9 mouse cellular contexts compared by ENCODE assay signal in genomic region chr7:128534984-128535491, GRCm38 (mm10). TPM values are rescaled to one million over a fixed set of nuclear protein-coding genes. Genes with fewer than 3 reads are reported as not detected.
DNase-seq lines count a peak whose midpoint lies in the region; ATAC-seq and TF ChIP-seq lines count a peak whose summit lies in the region.
"Had no signal": no experiment of that assay in that cellular context is flagged by ENCODE, and none has a peak within 500 bp of the region (broad histone marks: within the 10 kb centered on the region; RNA-seq: fewer than 3 reads in every experiment).

No protein-coding gene starts in this region.

- H3K9me3 ChIP-seq in liver, embryonic 11.5 days (ENCODE audit: control insufficient read depth, low read length), result no peaks in the 10 kb centered on the region
- H3K9me3 ChIP-seq in liver, embryonic 12.5 days (replicated peaks), result no peaks in the 10 kb centered on the region
- no peaks in the 10 kb centered on the region for H3K9me3 ChIP-seq in forebrain, embryonic 11.5 days (ENCODE audit: control insufficient read depth, low read length)
- no peaks in the 10 kb centered on the region for H3K9me3 ChIP-seq in limb, embryonic 14.5 days (ENCODE audit: control insufficient read depth, low read length)

- H3K27me3 ChIP-seq in liver, embryonic 11.5 days (replicated peaks; ENCODE audit: control insufficient read depth, insufficient read depth, low read length), result no peaks in the 10 kb centered on the region
- H3K27me3 ChIP-seq in liver, embryonic 12.5 days (replicated peaks), result no peaks in the 10 kb centered on the region
- no peaks in the 10 kb centered on the region for H3K27me3 ChIP-seq in forebrain, embryonic 11.5 days (ENCODE audit: control insufficient read depth, insufficient read depth, low read length)
- H3K27me3 ChIP-seq in limb, embryonic 14.5 days (ENCODE audit: control insufficient read depth, insufficient read depth, low read length), result no peaks in the 10 kb centered on the region

- no peak for TF ChIP-seq POLR2A in limb, embryonic 14.5 days (IDR thresholded peaks at IDR 0.05; ENCODE audit: borderline replicate concordance, extremely low read depth, insufficient read depth, insufficient read length)

- 65% methylated on average over 5 of the region's 5 CpGs for WGBS in liver, embryonic 11.5 days
- 42% methylated on average over 5 of the region's 5 CpGs for WGBS in liver, embryonic 12.5 days (ENCODE audit: insufficient replicate concordance)
- 23% methylated on average over 5 of the region's 5 CpGs for WGBS in forebrain, embryonic 11.5 days
- WGBS in limb, embryonic 14.5 days, result 68% methylated on average over 5 of the region's 5 CpGs

- H3K4me2 ChIP-seq in liver, embryonic 11.5 days, result peak overlapping the region; percentile 22; the same call in 1 of the 2 replicates
- no peak overlapping the region for H3K4me2 ChIP-seq in liver, embryonic 12.5 days
- H3K4me2 ChIP-seq in forebrain, embryonic 11.5 days (ENCODE audit: low read depth, low read length, severe bottlenecking), result no peak overlapping the region
- no peak overlapping the region for H3K4me2 ChIP-seq in limb, embryonic 14.5 days (replicated peaks; ENCODE audit: low read depth, low read length, severe bottlenecking)

- peaks cover 72% of the 10 kb centered on the region for H3K4me1 ChIP-seq in liver, embryonic 11.5 days (replicated peaks; ENCODE audit: control insufficient read depth, insufficient read depth, low read length)
- peaks cover 93% of the 10 kb centered on the region for H3K4me1 ChIP-seq in liver, embryonic 12.5 days
- peaks cover 32% of the 10 kb centered on the region; the same call in 1 of the 2 replicates for H3K4me1 ChIP-seq in forebrain, embryonic 11.5 days (replicated peaks; ENCODE audit: control insufficient read depth, insufficient read depth, low read length)
- peaks cover 51% of the 10 kb centered on the region for H3K4me1 ChIP-seq in limb, embryonic 14.5 days (ENCODE audit: control insufficient read depth, insufficient read depth, low read length)

- no peak overlapping the region for H3K4me3 ChIP-seq in liver, embryonic 11.5 days (ENCODE audit: low read depth, low read length)
- H3K4me3 ChIP-seq in liver, embryonic 12.5 days, result no peak overlapping the region
- no peak overlapping the region for H3K4me3 ChIP-seq in forebrain, embryonic 11.5 days (ENCODE audit: low read depth, low read length)
- no peak overlapping the region for H3K4me3 ChIP-seq in limb, embryonic 14.5 days (replicated peaks; ENCODE audit: low read length)
- H3K4me3 ChIP-seq: erythroblast, embryonic 14.5 days had no signal

- peaks cover under 1% of the 10 kb centered on the region; the same call in 1 of the 2 replicates for H3K36me3 ChIP-seq in liver, embryonic 11.5 days (ENCODE audit: control insufficient read depth, insufficient read depth, low read length)
- H3K36me3 ChIP-seq in liver, embryonic 12.5 days, result peaks cover 6% of the 10 kb centered on the region
- H3K36me3 ChIP-seq in forebrain, embryonic 11.5 days (ENCODE audit: control insufficient read depth, insufficient read depth, low read length), result no peaks in the 10 kb centered on the region
- H3K36me3 ChIP-seq in limb, embryonic 14.5 days (ENCODE audit: control insufficient read depth, insufficient read depth, low read length), result 0 out of 2 replicates have a peak, but pooled peaks cover 1% of the 10 kb centered on the region

- no peak for DNase-seq in liver, embryonic 11.5 days (ENCODE audit: low spot score)
- peak; percentile 57 for DNase-seq in forebrain, embryonic 11.5 days (ENCODE audit: low spot score)
- peak; percentile 50 for DNase-seq in limb, embryonic 14.5 days (ENCODE audit: low spot score)
- DNase-seq in retina, postnatal 1 day, result peak; percentile 81
- no peak for DNase-seq in cerebellum, postnatal 36 days
- no peak for DNase-seq in kidney, adult 18-20 months
- no peak for DNase-seq in spleen, postnatal 10 days (ENCODE audit: low spot score in 2 of 2)

- H3K9ac ChIP-seq in liver, embryonic 11.5 days (ENCODE audit: low read depth, low read length), result no peak overlapping the region
- H3K9ac ChIP-seq in liver, embryonic 12.5 days, result no peak overlapping the region
- no peak overlapping the region; the same call in 1 of the 2 replicates for H3K9ac ChIP-seq in forebrain, embryonic 11.5 days (ENCODE audit: low read length)
- no peak overlapping the region for H3K9ac ChIP-seq in limb, embryonic 14.5 days (ENCODE audit: low read depth, low read length, severe bottlenecking)

- no peak for ATAC-seq in liver, embryonic 11.5 days (replicated peaks; ENCODE audit: low FRiP score)
- no peak for ATAC-seq in liver, embryonic 12.5 days
- no peak for ATAC-seq in forebrain, embryonic 11.5 days (replicated peaks; ENCODE audit: low FRiP score)
- ATAC-seq in limb, embryonic 14.5 days (ENCODE audit: low FRiP score, low read depth), result no peak

- H3K27ac ChIP-seq in liver, embryonic 11.5 days (ENCODE audit: low read depth, low read length), result no peak overlapping the region; the same call in 1 of the 2 replicates
- no peak overlapping the region for H3K27ac ChIP-seq in liver, embryonic 12.5 days
- H3K27ac ChIP-seq in forebrain, embryonic 11.5 days (ENCODE audit: low read depth, low read length), result peak overlapping the region; percentile 53; the same call in 1 of the 2 replicates
- peak overlapping the region; percentile 49; the same call in 1 of the 2 replicates for H3K27ac ChIP-seq in limb, embryonic 14.5 days (replicated peaks; ENCODE audit: low read depth, low read length)

RNA-seq across cellular contexts. Expression of gene Bag3, which starts 11.6 kb away (rescaled TPM):
- polyA plus RNA-seq in liver, embryonic 11.5 days (2014; fragmentation: Nextera tagmentation; extraction: Ambion mirVana), result 10.3 and 12.5 TPM in 2 replicates
- polyA plus RNA-seq in liver, embryonic 12.5 days (2016; fragmentation: Nextera tagmentation; extraction: Ambion mirVana), result 5.5 TPM in 2 replicates
- 5.2 and 5.7 TPM in 2 replicates for polyA plus RNA-seq in forebrain, embryonic 11.5 days (2014; fragmentation: Nextera tagmentation; extraction: Ambion mirVana)
- polyA plus RNA-seq in limb, embryonic 14.5 days (2012; rRNA removed), result 22.2 and 27.8 TPM in 2 replicates
- 18.0 and 18.7 TPM in 2 replicates for polyA plus RNA-seq in limb, embryonic 14.5 days (2014; fragmentation: Nextera tagmentation; extraction: Ambion mirVana)

Comparison
In these comparisons a context has a peak if more than half of its experiments do, and no peak if none do; other contexts are left out.
1. DNase-seq: peak in forebrain, embryonic 11.5 days (single experiment), limb, embryonic 14.5 days (single experiment) and retina, postnatal 1 day (single experiment); none in liver, embryonic 11.5 days (single experiment), cerebellum, postnatal 36 days (0 of 2), kidney, adult 18-20 months (single experiment) and spleen, postnatal 10 days (0 of 2).
2. H3K27ac ChIP-seq: peak in forebrain, embryonic 11.5 days (single experiment) and limb, embryonic 14.5 days (single experiment); none in liver, embryonic 11.5 days (single experiment) and liver, embryonic 12.5 days (single experiment).